Mouse (Mus musculus) hematopoietic stem cell, adult 5-6 weeks (primary cell): Measurements from ENCODE around the gene Tmem243. TPM values are rescaled to one million over a fixed set of nuclear protein-coding genes. Genes with fewer than 3 reads are reported as not detected.
"Not testable (repeated sequence)": the region's sequence is repeated elsewhere in the genome, so short reads cannot be mapped to it uniquely, and the experiment has no call there.

Source experiments
- ATAC-seq, 2 experiments: fragments of 125-278 bp in 1 of 2; replicated peaks in 1 of 2; 2 replicates each; pipeline ENCODE4 v1.8.0; 2016 to 2017; ENCODE audit warnings: inconsistent platforms in 2 of 2, mild to moderate bottlenecking in 2 of 2, moderate number of reproducible peaks in 2 of 2, low read depth in 1 of 2, moderate TSS enrichment in 1 of 2; ENCODE audit not compliant: low FRiP score in 2 of 2, poor library complexity in 2 of 2, severe bottlenecking in 2 of 2, insufficient read depth in 1 of 2, low TSS enrichment in 1 of 2
- total RNA-seq: library from RNA; stranded (forward); fragments of 172-1452, 232-1000 nt; gene quantifications from 2 replicates; pipeline ENCODE4 v1.2.3, GENCODE M21; 2017

Tmem243 gene
- total RNA-seq, 1 experiment from 2014 or later, result 13.3 TPM

GRCm38 (mm10) chr5:9157336-9157735 lies 56.9 kb downstream of the Tmem243 start:
- ATAC-seq, result no peak

DNA sequence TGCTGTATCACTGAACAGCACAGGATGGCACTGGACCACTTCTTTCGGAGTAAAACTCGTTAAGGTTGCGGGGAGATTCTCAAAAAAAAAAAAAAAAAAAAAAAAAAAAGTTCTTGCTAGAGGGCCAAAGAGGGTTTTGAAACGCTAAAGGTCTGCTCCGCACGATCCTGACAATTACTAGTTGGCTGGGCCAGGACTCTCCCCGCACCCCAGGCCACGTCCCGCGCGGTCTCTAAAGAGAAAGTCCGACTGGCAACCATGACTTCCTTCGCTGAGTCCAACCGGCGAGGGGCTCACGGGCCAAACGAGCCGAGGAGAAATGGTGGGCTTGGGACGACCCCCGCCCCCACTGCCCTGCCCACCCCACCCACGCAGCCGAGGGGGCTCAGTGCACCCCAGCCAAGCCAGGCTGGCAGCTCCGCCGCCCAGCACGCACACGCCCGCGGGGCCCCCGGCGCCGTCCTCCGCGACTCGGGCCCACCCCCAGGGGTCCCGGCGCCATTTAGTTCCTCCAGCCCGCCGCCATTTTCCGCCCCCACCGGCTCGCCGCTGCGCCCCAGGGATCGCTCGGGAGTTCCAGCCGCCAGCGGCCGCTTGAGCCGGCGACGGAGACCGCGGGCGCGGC lies 60.5 kb downstream of the Tmem243 start:
- peak in 1 of 2 experiments; percentile 17; a peak in 1 of 4 replicates for ATAC-seq

- ATAC-seq, result peak; percentile 88 to 98
Measured at GRCm38 (mm10) chr5:9161456-9162041, 61.1 kb downstream of the Tmem243 start, which contains the start of gene Dmtf1. Dmtf1 (minus strand) TSS chr5:9161776.

DNA sequence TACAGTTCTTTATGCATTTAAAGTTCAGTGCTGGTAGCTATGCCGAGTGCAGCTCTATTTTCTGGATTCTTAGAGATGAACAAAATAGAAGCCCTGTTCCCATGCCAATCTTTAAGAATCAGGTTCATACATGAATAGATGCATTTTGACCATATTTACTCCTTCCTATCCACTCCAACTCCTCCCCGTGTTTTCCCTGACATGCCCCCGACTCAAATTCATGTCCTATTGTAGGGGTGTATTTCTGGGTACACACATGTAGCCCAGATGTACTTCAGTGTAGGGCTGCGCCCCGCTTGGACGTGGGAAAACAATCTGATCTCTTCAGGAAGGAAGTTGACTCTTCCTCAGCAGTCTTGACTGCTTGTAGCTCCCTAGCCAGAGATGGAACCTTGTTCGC lies 61.6 kb downstream of the Tmem243 start:
- peak in 1 of 2 experiments; percentile 2; a peak in 1 of 4 replicates for ATAC-seq

DNA sequence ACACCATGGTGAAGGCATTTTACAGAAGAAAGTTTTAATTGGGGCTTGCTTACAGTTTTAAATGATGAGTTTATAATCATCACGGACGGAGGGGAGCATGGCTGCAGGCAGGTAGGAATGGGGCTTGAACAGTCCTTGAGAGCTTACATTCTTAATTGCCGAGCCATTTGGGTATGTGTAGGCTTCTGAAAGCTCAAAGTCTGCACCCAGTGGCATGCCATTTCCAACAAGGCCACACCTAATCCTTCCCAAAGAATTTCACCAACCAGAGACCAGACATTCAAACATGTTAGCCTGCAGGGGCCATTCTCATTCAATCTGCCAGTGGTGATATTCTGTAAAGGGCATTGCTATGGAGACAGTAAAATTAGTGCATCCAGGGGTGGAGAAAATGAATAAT lies 62.9 kb downstream of the Tmem243 start:
- ATAC-seq, result no peak

- ATAC-seq, result not testable (repeated sequence)
Measured at GRCm38 (mm10) chr5:9165151-9165550, 64.7 kb downstream of the Tmem243 start.

DNA sequence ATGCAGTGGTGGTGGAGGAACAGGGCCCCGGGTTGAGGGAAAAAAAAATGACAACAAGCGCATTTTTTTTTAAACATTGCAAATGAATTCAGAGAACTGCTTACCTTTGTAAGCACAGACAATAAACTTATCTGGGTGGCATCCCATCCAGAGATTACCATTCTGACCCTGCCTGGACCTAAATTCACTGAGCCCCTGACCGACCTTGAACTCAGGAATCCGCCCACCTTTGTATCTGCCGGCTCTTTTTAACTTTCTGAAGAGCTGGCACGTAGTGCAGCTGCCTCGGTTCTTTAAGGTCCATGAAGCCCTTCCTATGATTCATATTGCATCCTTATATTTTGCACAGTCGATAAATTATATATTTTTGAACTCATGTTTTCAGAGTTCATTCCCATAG lies 65.9 kb downstream of the Tmem243 start:
- no peak for ATAC-seq

DNA sequence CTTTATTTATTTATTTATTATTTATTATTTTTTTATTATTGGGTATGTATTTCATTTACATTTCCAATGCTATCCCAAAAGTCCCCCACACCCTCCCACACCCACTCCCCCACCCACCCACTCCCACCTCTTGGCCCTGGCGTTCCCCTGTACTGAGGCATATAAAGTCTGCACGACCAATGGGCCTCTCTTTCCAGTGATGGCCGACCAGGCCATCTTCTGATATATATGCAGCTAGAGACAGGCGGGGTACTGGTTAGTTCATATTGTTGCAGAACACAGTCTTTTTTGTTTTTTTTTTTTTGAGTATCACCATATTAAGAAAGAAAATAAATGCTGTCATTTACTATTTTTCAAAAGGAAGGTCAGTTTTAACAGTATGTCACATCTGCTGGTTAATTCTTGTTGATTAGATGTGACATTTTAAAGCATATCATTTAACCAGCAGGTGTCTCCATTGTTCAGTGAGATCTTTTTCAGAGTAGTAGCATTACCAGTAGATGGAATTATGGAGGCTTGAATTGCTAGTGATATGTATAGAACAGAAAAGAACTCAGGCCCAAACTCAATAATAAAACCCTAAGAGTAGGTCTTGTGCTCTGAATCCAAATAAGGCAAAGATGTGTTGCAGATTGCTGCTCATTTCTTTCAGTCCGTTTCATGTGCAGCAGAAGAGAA lies 69.0 kb downstream of the Tmem243 start:
- peak; percentile 68 to 82; a peak in 2 of 4 replicates for ATAC-seq

GRCm38 (mm10) chr5:9173295-9173694 lies 72.8 kb downstream of the Tmem243 start:
- no peak for ATAC-seq

- peak; percentile 77 to 88 for ATAC-seq
Measured at GRCm38 (mm10) chr5:9186467-9186866, 86.0 kb downstream of the Tmem243 start.

Other genes starting within 250 kb of the Tmem243 start
- gene Abcb4, start 207.0 kb upstream of the Tmem243 start, total RNA-seq, result 13.4 and 39.0 TPM in 2 replicates
- gene Crot, start 103.3 kb upstream of the Tmem243 start, total RNA-seq, result 80.4 and 87.1 TPM in 2 replicates
- gene Dmtf1, start 61.1 kb downstream of the Tmem243 start, total RNA-seq, result 78.0 and 86.6 TPM in 2 replicates
- 2.8 and 3.9 TPM in 2 replicates for gene 9330182L06Rik, start 165.4 kb downstream of the Tmem243 start, total RNA-seq